Mouse (Mus musculus) c-Kit-positive CD71-positive TER-119-negative erythroid progenitor cells, embryonic 14.5 days (primary cell): ENCODE measurements around the gene Cyp3a11.
"Not testable (repeated sequence)": the region's sequence is repeated elsewhere in the genome, so short reads cannot be mapped to it uniquely, and the experiment has no call there.

Experiments
- DNase-seq: peaks from one replicate; pipeline ENCODE4 v3.0.0-alpha.2; 2013; ENCODE audit warnings: low read depth

Cyp3a11 gene

GRCm38 (mm10) chr5:145879688-145880087, at the start of gene Cyp3a11:
Gene Cyp3a11 (minus strand): TSS chr5:145879964.
- DNase-seq: no peak

GRCm38 (mm10) chr5:145912912-145913311, 33.1 kb upstream of the Cyp3a11 start:
- no peak for DNase-seq

- DNase-seq: no peak
Measured at GRCm38 (mm10) chr5:145911781-145912180, 32.0 kb upstream of the Cyp3a11 start.

GRCm38 (mm10) chr5:145906937-145907336, 27.2 kb upstream of the Cyp3a11 start:
- DNase-seq: not testable (repeated sequence)

GRCm38 (mm10) chr5:145904535-145904934, 24.8 kb upstream of the Cyp3a11 start:
- DNase-seq: no peak

- no peak for DNase-seq
Measured at GRCm38 (mm10) chr5:145903349-145903748, 23.6 kb upstream of the Cyp3a11 start.

- no peak for DNase-seq
Measured at GRCm38 (mm10) chr5:145900436-145900990, 20.7 kb upstream of the Cyp3a11 start.

GRCm38 (mm10) chr5:145897271-145897670, 17.5 kb upstream of the Cyp3a11 start:
- no peak for DNase-seq

- no peak for DNase-seq
Measured at GRCm38 (mm10) chr5:145881207-145881606, 1.4 kb upstream of the Cyp3a11 start.

- not testable (repeated sequence) for DNase-seq
Measured at GRCm38 (mm10) chr5:145867433-145867832, 12.3 kb downstream of the Cyp3a11 start.

GRCm38 (mm10) chr5:145805796-145806195, 74.0 kb downstream of the Cyp3a11 start, which contains the start of gene Cyp3a44:
Gene Cyp3a44 (minus strand): TSS chr5:145805874.
- DNase-seq: not testable (repeated sequence)
